In genomic region chrX:150814139-150814469, GRCm38 (mm10) we compare ENCODE assay signal across 8 mouse cellular contexts. TPM values are rescaled to one million over a fixed set of nuclear protein-coding genes. Genes with fewer than 3 reads are reported as not detected.
DNase-seq lines count a peak whose midpoint lies in the region; ATAC-seq and TF ChIP-seq lines count a peak whose summit lies in the region.

TSS of gene Maged2 (minus strand) at chrX:150814345.

- H3K4me2 ChIP-seq in hindbrain, embryonic 15.5 days = peak within 1 kb of the TSS; percentile 56
- H3K4me2 ChIP-seq in liver, embryonic 12.5 days = peak within 1 kb of the TSS; percentile 69
- peak within 1 kb of the TSS; percentile 45 for H3K4me2 ChIP-seq in stomach, embryonic 15.5 days

- H3K4me1 ChIP-seq in lung, adult 2 months (ENCODE audit: control insufficient read depth, insufficient read depth, low read length) = peaks cover 2% of the 10 kb centered on the region; the same call in 1 of the 2 replicates
- H3K4me1 ChIP-seq in hindbrain, embryonic 15.5 days (replicated peaks) = peaks cover 9% of the 10 kb centered on the region; the same call in 1 of the 2 replicates
- no peaks in the 10 kb centered on the region; the same call in 1 of the 2 replicates for H3K4me1 ChIP-seq in liver, embryonic 12.5 days
- H3K4me1 ChIP-seq in stomach, embryonic 15.5 days = peaks cover 6% of the 10 kb centered on the region; the same call in 1 of the 2 replicates

- 26% methylated on average over 7 of the region's 7 CpGs for WGBS in lung, adult 2 months
- WGBS in hindbrain, embryonic 15.5 days = 13% methylated on average over 7 of the region's 7 CpGs
- WGBS in liver, embryonic 12.5 days (ENCODE audit: insufficient replicate concordance) = 13% methylated on average over 7 of the region's 7 CpGs
- WGBS in stomach, embryonic 15.5 days = 18% methylated on average over 7 of the region's 7 CpGs

- TF ChIP-seq CTCF in lung, adult 2 months (IDR thresholded peaks at IDR 0.05; ENCODE audit: insufficient read depth, low read length) = no peak
- no peak for TF ChIP-seq CTCF in gastrocnemius, adult 2 months (IDR thresholded peaks at IDR 0.05)

- no peak for DNase-seq in lung, adult 2 months
- DNase-seq in lung, adult 18-20 months = no peak
- DNase-seq in adrenal gland, postnatal 14 days = peak; percentile 20
- no peak for DNase-seq in gastrocnemius, adult 2 months
- DNase-seq in right cerebral cortex, postnatal 14 days = no peak

- H3K27me3 ChIP-seq in hindbrain, embryonic 15.5 days = no peaks in the 10 kb centered on the region
- no peaks in the 10 kb centered on the region for H3K27me3 ChIP-seq in liver, embryonic 12.5 days (replicated peaks)
- no peaks in the 10 kb centered on the region for H3K27me3 ChIP-seq in stomach, embryonic 15.5 days (replicated peaks)

- H3K9me3 ChIP-seq in hindbrain, embryonic 15.5 days = no peaks in the 10 kb centered on the region
- no peaks in the 10 kb centered on the region for H3K9me3 ChIP-seq in liver, embryonic 12.5 days (replicated peaks)
- H3K9me3 ChIP-seq in stomach, embryonic 15.5 days = no peaks in the 10 kb centered on the region

- H3K36me3 ChIP-seq in hindbrain, embryonic 15.5 days = peaks cover 19% of the 10 kb centered on the region; the same call in 1 of the 2 replicates
- peaks cover 5% of the 10 kb centered on the region; the same call in 1 of the 2 replicates for H3K36me3 ChIP-seq in liver, embryonic 12.5 days
- H3K36me3 ChIP-seq in stomach, embryonic 15.5 days = 0 out of 2 replicates have a peak, but pooled peaks cover 8% of the 10 kb centered on the region

- H3K27ac ChIP-seq in gastrocnemius, adult 2 months = peak within 1 kb of the TSS; percentile 81
- H3K27ac ChIP-seq in hindbrain, embryonic 15.5 days (replicated peaks) = peak within 1 kb of the TSS; percentile 87
- peak within 1 kb of the TSS; percentile 40 for H3K27ac ChIP-seq in liver, embryonic 12.5 days
- peak within 1 kb of the TSS; percentile 84 for H3K27ac ChIP-seq in stomach, embryonic 15.5 days

- H3K4me3 ChIP-seq in lung, adult 2 months (replicated peaks; ENCODE audit: extremely low read depth, low read depth, low read length) = peak within 1 kb of the TSS; percentile 97
- H3K4me3 ChIP-seq in gastrocnemius, adult 2 months = peak within 1 kb of the TSS; percentile 77
- peak within 1 kb of the TSS; percentile 49 for H3K4me3 ChIP-seq in hindbrain, embryonic 15.5 days
- H3K4me3 ChIP-seq in liver, embryonic 12.5 days = peak within 1 kb of the TSS; percentile 52
- peak within 1 kb of the TSS; percentile 51 for H3K4me3 ChIP-seq in stomach, embryonic 15.5 days (replicated peaks)

- ATAC-seq in hindbrain, embryonic 15.5 days (ENCODE audit: low FRiP score, low read depth) = peak; percentile 23
- no peak for ATAC-seq in liver, embryonic 12.5 days
- ATAC-seq in stomach, embryonic 15.5 days (ENCODE audit: insufficient read depth, low FRiP score, low read depth) = 0 out of 2 replicates have a peak, but pooled peaks have one; percentile 39

- intact Hi-C loops in gastrocnemius, adult 2 months (cut with DNase I) = loop anchor here (10.0 kb wide), 1 partner anchor 991 kb away; the partner anchor contains the start of gene Huwe1

- H3K9ac ChIP-seq in hindbrain, embryonic 15.5 days = peak within 1 kb of the TSS; percentile 60
- H3K9ac ChIP-seq in liver, embryonic 12.5 days = peak within 1 kb of the TSS; percentile 31; the same call in 1 of the 2 replicates
- H3K9ac ChIP-seq in stomach, embryonic 15.5 days = peak within 1 kb of the TSS; percentile 19; the same call in 1 of the 2 replicates

- TF ChIP-seq POLR2A in lung, adult 2 months (IDR thresholded peaks at IDR 0.05; ENCODE audit: borderline replicate concordance, extremely low read depth, low read depth, low read length) = peak; percentile 44; the same call in 1 of the 2 replicates

RNA-seq across cellular contexts. Expression of gene Maged2, which starts in this region (rescaled TPM):
- polyA plus RNA-seq in lung, adult 2 months (2012; rRNA removed) = 31.8 and 41.1 TPM in 2 replicates
- 91.0 and 103 TPM in 2 replicates for total RNA-seq in adrenal gland, postnatal 14 days (2021)
- total RNA-seq in gastrocnemius, adult 2 months (2021) = 10 to 100 TPM; 14.1 to 15.4 TPM
- 488 and 500 TPM in 2 replicates for polyA plus RNA-seq in hindbrain, embryonic 15.5 days (2015; fragmentation: Nextera tagmentation; extraction: Ambion mirVana)
- polyA plus RNA-seq in liver, embryonic 12.5 days (2016; fragmentation: Nextera tagmentation; extraction: Ambion mirVana) = 103 and 106 TPM in 2 replicates
- polyA plus RNA-seq in stomach, embryonic 15.5 days (2015; fragmentation: Nextera tagmentation; extraction: Ambion mirVana) = 497 and 503 TPM in 2 replicates
